Mouse (Mus musculus) gastrocnemius, adult 8-10 months (tissue): ENCODE measurements at regions not wholly inside any gene's neighbourhood (a gene's known extent, or its start where the extent isn't known, plus 50 kb on each side); places are given as distances from the start of the nearest gene placed in this dataset.

Experiments used
- DNase-seq, 2 experiments: peaks; one replicate each; pipeline ENCODE4 v3.0.0; 2022; ENCODE audit warnings: low spot score in 2 of 2

DNA sequence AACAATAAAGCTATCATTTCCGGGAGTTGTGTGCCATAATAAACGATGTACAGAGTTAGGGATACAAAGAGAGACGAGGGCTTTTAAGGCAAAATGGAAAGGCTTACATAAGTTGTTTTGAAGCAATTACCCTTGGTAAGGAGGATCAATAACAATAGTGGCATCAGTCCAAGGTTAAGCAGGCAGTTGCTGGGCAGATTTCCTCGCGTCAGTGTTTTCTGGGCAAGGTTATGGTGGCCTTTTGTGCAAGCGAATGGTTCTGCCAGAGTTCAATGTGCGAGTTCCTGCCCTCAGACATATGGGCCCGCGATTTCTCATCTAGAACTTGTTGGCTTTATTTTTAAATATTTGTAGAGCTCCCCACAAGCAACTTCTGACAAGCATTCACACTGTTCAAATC, 597.7 kb downstream of the Gm19410 start:
- DNase-seq: no peak

DNA sequence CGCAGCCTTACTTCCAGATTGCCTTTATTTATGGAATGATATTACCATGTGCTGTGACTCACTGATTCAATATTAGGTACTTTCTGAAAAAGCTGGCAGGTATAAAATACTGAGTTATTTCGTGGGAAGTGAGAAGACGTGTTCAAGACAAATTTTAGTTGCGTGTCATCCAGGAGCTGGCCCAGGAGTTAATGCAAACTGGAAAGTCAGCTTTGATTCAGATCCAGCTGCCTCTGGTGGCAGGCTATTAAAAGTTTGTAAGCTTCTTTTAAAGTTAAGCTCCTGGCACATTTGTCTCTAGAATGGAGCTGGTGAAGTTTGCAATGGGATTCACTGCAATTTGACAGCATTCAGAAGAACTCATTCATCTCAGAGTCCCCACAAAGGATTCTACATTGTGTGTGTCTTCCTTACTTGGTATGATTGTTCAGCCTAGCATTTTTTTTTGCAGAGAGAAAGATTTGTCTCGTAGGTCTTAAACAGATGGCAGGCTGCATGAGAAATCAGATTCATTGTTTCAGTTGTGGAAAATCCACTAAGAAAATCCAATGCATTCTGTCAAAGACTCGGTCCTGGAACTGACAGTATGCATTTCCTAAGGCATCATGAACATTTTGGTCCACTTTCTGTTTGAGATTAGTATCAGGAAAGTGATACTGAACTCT, 599.1 kb downstream of the Gm19410 start:
- DNase-seq: no peak

DNA sequence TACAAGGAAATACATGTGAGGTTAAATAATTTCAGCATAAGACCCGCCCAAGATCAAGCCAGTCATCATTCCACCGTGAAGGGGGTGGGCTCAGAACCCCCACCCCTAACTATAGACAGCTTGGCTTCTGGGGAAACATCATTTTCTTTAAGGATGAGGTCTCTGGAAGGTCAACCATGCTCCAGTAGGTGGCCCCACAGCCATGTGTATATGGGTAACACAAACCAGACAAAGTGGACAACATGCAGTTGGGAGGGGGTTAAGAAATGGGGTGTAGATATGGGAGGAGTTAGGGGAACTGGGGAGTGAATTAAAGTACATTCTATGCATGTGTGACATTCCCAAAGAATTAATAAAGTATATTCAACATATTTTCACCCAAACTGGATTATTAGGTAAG, 600.4 kb downstream of the Gm19410 start:
- no peak for DNase-seq

DNA sequence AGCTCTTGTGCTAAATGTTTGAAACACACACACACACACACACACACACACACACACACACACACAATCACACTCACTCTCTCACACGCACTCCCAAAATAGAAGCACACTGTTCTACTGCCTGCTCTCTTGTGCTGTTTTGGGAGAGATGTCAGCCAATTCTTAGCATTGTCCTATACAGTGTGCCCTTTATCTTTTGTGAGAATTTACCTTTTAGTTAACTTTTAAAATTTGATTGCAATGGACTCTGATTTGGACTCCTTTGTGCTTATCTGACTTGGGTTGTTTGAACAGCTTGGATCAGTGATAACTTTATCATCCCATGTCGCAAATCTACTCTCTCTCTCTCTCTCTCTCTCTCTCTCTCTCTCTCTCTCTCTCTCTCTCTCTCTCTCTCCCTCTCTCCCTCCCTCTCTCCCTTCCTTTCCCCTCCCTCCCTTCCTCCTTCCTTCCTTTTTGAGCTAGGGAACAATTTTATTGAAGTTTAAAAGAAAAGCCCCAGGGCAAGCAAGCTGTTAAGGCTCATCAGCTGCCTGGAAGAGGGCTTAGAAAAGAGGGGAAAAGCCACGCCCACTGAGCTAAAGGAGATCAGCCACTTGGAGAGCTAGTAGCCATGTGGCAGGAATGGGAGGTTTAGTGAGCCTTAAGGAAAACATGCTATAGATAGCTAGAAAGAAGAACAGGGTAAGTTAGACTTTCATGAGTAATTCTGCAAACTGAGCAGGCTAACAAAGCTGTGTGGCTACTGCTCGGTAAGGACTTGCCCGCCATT, 611.2 kb downstream of the Gm19410 start:
- no peak for DNase-seq

DNA sequence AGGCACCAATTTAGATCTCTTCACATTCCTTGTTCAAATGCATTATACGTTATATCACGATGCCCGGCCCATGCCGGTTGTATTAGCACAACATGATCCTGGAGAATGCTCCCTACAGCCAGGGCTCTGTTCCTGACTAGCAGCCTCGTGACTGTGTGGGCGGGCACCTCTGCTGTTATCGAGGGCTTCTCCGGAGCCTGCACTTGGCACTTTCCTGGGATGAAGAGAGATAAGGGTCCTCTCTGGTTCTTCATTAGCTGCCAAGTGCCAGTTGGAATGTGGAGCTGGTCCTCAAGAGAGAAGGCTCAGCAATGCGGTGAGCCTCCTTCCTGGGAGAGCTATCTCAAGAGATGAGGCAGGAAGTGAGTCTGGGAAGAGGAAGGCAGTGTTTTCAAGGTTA, 598.9 kb upstream of the AI429214 start:
- DNase-seq: no peak

DNA sequence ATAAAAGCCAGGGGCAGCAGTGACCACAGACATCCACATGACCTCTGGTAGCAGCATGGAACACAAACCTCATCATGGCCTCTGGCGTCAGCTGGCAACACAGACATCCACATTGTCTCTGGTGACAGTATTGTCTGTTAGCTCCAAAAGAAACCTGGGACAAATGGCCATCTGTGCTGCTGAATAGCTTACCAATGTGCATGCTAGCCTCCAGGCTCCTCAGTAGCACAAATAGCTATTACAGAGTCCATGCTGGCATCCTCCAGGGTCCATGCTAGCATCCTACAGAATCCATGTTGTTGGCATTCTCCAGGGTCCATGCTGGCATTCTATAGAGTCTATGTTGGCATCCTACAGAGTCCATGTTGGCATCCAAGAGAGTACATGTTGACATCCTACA, 596.9 kb upstream of the AI429214 start:
- no peak for DNase-seq

DNA sequence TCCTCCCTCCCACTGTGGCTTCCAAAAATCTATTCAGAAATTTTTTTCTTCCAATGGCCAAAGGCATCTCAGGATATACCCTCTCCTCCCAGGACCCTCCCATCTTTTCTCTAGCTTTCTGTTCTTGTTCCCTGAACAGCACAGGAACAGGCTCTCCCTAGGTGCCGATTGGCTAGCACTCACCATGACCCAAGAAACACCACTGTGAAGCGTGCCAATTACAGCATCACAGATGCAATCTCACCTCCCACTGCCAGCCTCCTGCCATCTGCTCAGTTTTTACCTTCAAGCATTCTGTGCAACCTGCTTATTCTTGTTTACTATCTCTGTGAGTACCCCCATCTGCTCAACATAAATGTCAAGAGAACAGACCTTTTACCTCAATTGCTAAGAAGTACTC, 586.7 kb upstream of the AI429214 start:
- DNase-seq: no peak
